Mouse (Mus musculus) CD4-positive, CD25-positive, alpha-beta regulatory T cell, adult 4 months (primary cell): Measurements from ENCODE around the gene Kmt2e. TPM values are rescaled to one million over a fixed set of nuclear protein-coding genes. Genes with fewer than 3 reads are reported as not detected.
"Not testable (repeated sequence)": the region's sequence is repeated elsewhere in the genome, so short reads cannot be mapped to it uniquely, and the experiment has no call there.

Experiments
- ATAC-seq: one replicate; pipeline ENCODE4 v1.8.0; 2017
- polyA plus RNA-seq, 2 experiments: library from polyadenylated mRNA; unstranded; fragments of 100-300 nt; shearing (Covaris generic); gene quantifications; one replicate each; pipeline ENCODE4 v1.2.1; 2017

Kmt2e gene
- polyA plus RNA-seq, 2 experiments from 2014 or later = 183 to 238 TPM

DNA sequence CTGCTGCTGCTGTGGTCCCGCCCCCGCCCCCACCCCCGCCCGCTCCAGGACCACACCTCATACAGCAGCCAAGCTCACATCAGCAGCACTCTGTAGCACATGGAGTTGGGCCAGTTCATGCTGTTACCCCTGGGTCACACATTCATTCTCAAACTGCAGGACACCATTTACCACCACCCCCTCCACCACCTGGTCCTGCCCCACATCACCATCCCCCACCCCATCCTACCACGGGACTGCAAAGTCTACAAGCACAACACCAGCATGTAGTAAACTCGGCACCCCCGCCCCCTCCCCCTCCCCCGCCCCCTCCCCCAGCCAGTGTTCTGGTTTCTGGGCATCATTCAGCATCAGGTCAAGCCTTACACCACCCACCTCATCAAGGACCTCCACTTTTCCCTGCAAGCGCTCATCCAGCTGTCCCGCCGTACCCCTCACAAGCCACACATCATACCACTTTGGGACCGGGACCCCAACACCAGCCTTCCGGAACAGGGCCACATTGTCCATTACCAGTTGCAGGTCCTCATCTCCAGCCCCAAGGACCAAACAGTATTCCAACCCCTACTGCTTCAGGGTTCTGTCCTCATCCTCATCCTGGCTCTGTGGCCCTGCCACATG lies 68.2 kb downstream of the Kmt2e start:
- ATAC-seq = no peak

GRCm38 (mm10) chr5:23505578-23505977 lies 71.3 kb downstream of the Kmt2e start:
- no peak for ATAC-seq

DNA sequence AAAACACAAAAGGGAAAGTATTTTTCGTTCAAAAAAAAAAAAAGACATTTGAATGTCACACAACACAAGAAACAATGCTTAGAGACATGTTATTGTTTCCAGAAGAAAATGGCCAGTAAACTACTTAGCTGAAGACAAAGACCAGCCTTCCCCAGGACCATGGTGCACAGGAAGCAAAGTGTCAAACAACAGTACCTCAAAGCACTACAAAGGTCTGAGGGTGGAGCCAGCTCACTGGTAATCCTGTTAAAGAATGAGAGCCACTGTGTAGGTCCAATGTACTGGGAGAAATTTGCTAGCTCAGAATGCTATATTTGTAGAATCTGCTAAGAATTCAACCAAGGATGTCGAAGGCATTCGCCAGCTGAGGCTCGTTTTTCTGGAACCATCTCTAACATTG lies 73.0 kb downstream of the Kmt2e start:
- no peak for ATAC-seq

GRCm38 (mm10) chr5:23508630-23509029 lies 74.4 kb downstream of the Kmt2e start:
- no peak for ATAC-seq

GRCm38 (mm10) chr5:23511456-23511855 lies 77.2 kb downstream of the Kmt2e start:
- no peak for ATAC-seq

DNA sequence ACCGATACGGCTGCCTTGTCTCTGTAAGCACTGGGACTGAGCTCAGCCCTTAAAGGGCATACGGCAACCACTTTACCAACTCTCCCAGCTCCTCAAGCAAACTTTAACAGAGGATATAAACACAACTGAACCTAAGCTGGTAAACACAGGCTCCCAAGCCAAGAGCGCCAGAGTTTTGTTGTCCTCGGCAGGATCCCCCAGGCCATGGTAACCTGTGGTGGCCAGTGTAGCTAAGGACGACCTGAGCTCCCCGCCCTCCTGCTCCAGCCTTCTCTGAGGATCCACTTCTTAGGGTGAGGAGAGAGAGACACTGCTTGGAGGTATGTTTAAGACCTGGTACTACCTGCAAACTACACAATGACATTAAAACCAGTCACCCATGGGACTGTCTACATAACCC lies 78.3 kb downstream of the Kmt2e start:
- no peak for ATAC-seq

DNA sequence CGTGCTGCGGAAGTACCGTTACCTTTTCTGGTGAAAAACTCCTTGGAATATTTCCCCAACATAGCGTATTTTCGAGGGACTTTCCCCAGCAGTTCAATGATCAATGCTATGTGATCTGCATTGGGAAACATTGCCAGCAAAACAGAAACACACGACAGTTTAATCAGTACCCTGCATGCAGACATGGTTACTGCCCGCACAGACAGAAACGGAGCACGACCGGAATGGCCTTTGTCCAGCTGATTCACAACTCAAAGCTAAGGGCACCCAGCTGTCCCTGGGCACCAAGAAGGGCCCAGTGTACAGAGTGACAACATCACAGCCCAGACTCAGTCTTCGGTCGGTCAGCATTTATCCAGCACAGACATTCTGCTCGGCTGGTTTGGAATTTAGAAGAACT lies 79.2 kb downstream of the Kmt2e start:
- no peak for ATAC-seq

GRCm38 (mm10) chr5:23515038-23515437 lies 80.8 kb downstream of the Kmt2e start:
- no peak for ATAC-seq

- no peak for ATAC-seq
Measured at GRCm38 (mm10) chr5:23516962-23517361, 82.7 kb downstream of the Kmt2e start.

- ATAC-seq = no peak
Measured at GRCm38 (mm10) chr5:23517839-23518238, 83.6 kb downstream of the Kmt2e start.

- ATAC-seq = no peak
Measured at GRCm38 (mm10) chr5:23518673-23519072, 84.4 kb downstream of the Kmt2e start.

GRCm38 (mm10) chr5:23519679-23520078 lies 85.4 kb downstream of the Kmt2e start:
- no peak for ATAC-seq

GRCm38 (mm10) chr5:23521645-23522044 lies 87.4 kb downstream of the Kmt2e start:
- ATAC-seq = no peak

DNA sequence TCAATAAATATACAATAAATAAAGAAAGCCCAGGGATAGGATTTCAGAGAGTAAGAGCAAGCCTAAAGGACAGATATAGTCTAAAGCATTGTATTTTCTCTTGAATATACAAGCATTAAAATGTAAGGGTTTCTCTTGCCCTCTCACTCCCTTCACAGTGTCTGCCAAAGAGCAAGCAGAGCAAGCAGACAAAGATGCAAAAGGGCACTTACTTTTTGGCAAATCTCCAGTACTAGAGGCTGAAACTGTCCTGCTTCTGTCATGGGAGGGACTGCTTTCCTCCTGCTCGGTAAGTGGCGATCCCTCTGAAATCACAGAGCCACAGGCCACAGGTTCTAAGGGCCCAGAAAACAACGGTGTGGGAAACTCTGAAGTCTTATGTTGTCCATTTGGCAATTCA lies 89.7 kb downstream of the Kmt2e start:
- no peak for ATAC-seq

DNA sequence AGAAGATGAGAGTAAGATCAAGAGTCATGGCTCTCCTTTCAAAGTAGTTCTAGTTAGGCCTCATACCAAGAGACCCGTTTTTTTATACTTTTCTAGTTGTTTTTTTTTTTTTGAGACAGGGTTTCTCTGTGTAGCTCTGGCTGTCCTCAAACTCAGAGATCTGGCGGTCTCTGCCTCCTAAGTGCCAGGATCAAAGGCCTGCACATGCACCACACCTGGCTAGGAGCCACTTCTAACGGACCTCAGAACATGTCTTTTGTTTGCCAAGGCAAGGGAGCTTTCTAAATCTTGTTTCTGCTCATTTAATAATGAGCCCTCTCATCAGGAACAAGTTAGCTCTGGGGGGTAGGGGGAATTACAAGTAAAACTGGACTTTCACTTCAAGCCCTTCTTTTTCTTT lies 90.4 kb downstream of the Kmt2e start:
- no peak for ATAC-seq

DNA sequence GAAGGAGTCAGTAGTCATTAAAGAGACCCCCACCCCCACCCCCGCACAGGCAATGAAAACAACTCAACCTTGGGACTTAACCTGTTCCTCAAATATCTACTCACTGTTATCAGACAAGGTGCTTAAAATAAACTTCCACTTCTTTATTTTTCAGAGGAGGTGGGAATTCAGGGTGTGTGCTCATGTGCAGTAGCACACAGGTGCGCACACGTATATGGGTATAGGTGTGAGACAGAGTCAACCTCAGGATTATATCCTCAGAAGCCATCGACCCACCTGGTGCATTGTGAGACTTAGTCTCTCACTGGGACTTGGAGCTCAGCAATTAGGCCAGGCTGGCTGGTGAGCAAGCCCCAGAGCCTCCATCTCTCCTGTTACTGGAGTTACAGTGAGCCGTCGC lies 96.9 kb downstream of the Kmt2e start:
- no peak for ATAC-seq

DNA sequence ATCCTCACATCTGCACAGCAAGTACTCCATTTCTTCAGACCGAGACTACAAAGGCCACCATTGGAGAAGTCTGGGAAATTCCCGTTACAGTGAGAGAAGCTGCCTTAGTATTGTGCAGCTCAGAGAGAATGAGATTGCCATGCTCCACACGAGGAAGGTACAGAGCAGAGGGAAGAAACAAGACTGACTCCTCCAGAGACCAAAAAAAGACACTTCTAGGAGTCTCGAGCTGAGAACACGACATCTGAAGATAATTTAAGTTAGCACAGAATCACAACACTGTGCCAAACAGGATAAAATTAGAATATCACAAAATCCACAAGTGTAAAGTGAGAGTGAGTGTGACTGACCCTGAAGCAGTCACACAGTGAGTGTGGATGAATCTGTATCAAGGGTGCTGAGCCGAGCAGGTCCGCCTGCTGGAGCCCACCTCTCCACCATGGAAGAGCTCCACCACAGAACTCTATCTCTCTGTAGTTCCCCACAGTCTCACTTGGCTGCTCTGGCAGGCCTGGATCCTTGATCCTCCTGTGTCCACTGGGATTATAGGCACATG lies 97.4 kb downstream of the Kmt2e start:
- no peak for ATAC-seq

- no peak for ATAC-seq
Measured at GRCm38 (mm10) chr5:23535692-23536091, 101.5 kb downstream of the Kmt2e start.

- ATAC-seq = no peak
Measured at GRCm38 (mm10) chr5:23551687-23552086, 117.4 kb downstream of the Kmt2e start.

DNA sequence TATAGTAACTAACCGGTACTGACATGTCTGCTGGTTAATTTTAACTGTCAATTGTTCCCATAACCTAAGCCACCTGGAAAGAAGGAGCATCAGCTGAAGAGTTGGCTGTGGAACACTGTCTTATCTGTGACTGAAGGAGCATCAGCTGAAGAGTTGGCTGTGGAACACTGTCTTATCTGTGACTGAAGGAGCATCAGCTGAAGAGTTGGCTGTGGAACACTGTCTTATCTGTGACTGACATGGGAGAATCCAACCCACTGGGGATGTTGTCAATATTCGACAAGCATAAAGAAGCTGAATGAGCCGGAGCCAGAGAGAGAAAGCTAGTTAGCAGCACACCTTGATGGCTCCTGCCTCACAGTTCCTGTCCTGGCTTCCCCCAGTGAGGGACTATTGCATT lies 119.1 kb downstream of the Kmt2e start:
- ATAC-seq = not testable (repeated sequence)
